Mouse (Mus musculus): ENCODE measurements around the gene Gmppa. TPM values are rescaled to one million over a fixed set of nuclear protein-coding genes. Genes with fewer than 3 reads are reported as not detected.

Gmppa gene
- polyA plus RNA-seq, 1 experiment from 2014 or later, result 49.1 TPM

GRCm38 (mm10) chr1:75423780-75424390, 11.8 kb upstream of the Gmppa start:
- Histone ChIP-seq H3K4me1 (replicated peaks) (peaks cover 31% of the 10 kb centered on the region), H3K9ac (replicated peaks) (no peak overlapping the region), H3K4me3 (replicated peaks) (no peak overlapping the region), H3K4me2 (no peak overlapping the region), H3K27me3 (peaks cover 59% of the 10 kb centered on the region), H3K27ac (no peak overlapping the region), H3K36me3 (peaks cover 1% of the 10 kb centered on the region), H3K9me3 (no peaks in the 10 kb centered on the region)
- ATAC-seq (ENCODE audit: insufficient number of reproducible peaks, insufficient read depth, low FRiP score, low TSS enrichment, low read depth), result no peak
- 58% methylated on average over 11 of the region's 11 CpGs for WGBS

- H3K9me3 ChIP-seq, result no peaks in the 10 kb centered on the region
- H3K4me3 ChIP-seq (replicated peaks), result no peak overlapping the region
- H3K27ac ChIP-seq, result no peak overlapping the region
- 41% methylated on average over 10 of the region's 10 CpGs for WGBS
- H3K36me3 ChIP-seq, result peaks cover 7% of the 10 kb centered on the region
- no peak for ATAC-seq (ENCODE audit: insufficient number of reproducible peaks, insufficient read depth, low FRiP score, low TSS enrichment, low read depth)
- no peak overlapping the region for H3K9ac ChIP-seq (replicated peaks)
- peaks cover 35% of the 10 kb centered on the region for H3K4me1 ChIP-seq (replicated peaks)
- no peak overlapping the region for H3K4me2 ChIP-seq
- H3K27me3 ChIP-seq, result peaks cover 56% of the 10 kb centered on the region
These were observed 9.8 kb upstream of the Gmppa start for GRCm38 (mm10) chr1:75425796-75426471.

- H3K4me3 ChIP-seq (replicated peaks), result no peak overlapping the region
- H3K4me1 ChIP-seq (replicated peaks), result peaks cover 24% of the 10 kb centered on the region
- no peak for ATAC-seq (ENCODE audit: insufficient number of reproducible peaks, insufficient read depth, low FRiP score, low TSS enrichment, low read depth)
- H3K27ac ChIP-seq, result no peak overlapping the region
- H3K27me3 ChIP-seq, result peaks cover 9% of the 10 kb centered on the region; the same call in 1 of the 2 replicates
- peaks cover 21% of the 10 kb centered on the region; the same call in 1 of the 2 replicates for H3K36me3 ChIP-seq
- 78% methylated on average over 8 of the region's 9 CpGs for WGBS
- H3K9ac ChIP-seq (replicated peaks), result no peak overlapping the region; the same call in 1 of the 2 replicates
- no peaks in the 10 kb centered on the region for H3K9me3 ChIP-seq
- no peak overlapping the region for H3K4me2 ChIP-seq
These were observed 3.1 kb downstream of the Gmppa start for GRCm38 (mm10) chr1:75438782-75439181.

DNA sequence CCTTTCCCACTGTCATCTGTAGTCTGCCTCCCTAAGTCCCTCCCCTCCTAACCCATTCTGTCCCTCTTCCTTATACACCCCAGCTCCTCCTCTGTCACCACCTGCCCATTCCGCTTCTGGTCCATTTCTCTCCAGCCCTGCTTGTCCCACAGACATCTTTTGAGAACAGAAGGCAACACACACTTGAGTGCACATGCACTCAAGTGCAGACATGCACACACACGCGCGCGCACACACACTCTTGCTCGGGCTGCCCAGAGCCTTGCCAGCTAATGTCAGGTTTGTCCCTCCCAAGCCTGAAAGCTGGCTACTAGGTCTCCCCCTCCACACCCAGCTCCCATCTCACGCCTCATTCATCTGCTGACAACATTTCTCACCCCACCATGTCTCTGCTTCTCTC, 4.9 kb downstream of the Gmppa start:
- Histone ChIP-seq H3K36me3 (peaks cover 21% of the 10 kb centered on the region; the same call in 1 of the 2 replicates), H3K27me3 (peaks cover 28% of the 10 kb centered on the region), H3K4me1 (replicated peaks) (peaks cover 41% of the 10 kb centered on the region), H3K4me3 (replicated peaks) (no peak overlapping the region), H3K27ac (no peak overlapping the region), H3K9me3 (no peaks in the 10 kb centered on the region), H3K9ac (replicated peaks) (no peak overlapping the region), H3K4me2 (no peak overlapping the region)
- no peak for ATAC-seq (ENCODE audit: insufficient number of reproducible peaks, insufficient read depth, low FRiP score, low TSS enrichment, low read depth)
- 94% methylated on average over 7 of the region's 7 CpGs for WGBS

DNA sequence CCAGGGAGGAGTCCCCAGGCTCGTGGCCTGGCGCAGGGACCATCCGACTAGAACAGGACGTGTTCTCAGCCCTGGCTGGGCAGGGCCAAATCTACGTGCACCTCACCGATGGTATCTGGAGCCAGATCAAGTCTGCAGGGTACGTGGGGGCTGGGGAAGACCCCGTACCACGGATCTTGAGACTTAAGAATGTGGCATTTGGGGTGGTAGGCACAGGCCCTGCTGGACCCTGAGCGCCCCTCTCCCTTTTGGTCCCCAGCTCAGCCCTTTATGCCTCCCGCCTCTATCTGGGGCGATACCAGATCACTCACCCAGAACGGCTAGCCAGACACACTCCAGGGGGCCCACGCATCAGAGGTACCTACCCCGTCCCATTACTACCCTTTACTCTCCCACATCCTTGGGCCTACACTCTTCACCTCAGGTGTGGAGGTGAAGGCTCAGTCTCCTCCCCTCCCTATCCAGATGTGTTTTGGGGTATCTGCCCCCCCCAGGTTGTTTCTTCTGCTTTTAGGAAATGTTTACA, 5.8 kb downstream of the Gmppa start:
- Histone ChIP-seq H3K4me2 (no peak overlapping the region), H3K4me3 (replicated peaks) (no peak overlapping the region), H3K4me1 (replicated peaks) (peaks cover 43% of the 10 kb centered on the region), H3K9me3 (no peaks in the 10 kb centered on the region), H3K27ac (no peak overlapping the region), H3K36me3 (peaks cover 21% of the 10 kb centered on the region; the same call in 1 of the 2 replicates), H3K9ac (replicated peaks) (no peak overlapping the region), H3K27me3 (peaks cover 37% of the 10 kb centered on the region)
- WGBS, result 85% methylated on average over 15 of the region's 15 CpGs
- no peak for ATAC-seq (ENCODE audit: insufficient number of reproducible peaks, insufficient read depth, low FRiP score, low TSS enrichment, low read depth)

GRCm38 (mm10) chr1:75442171-75442570, 6.4 kb downstream of the Gmppa start:
- H3K4me3 ChIP-seq (replicated peaks), result no peak overlapping the region
- no peak for ATAC-seq (ENCODE audit: insufficient number of reproducible peaks, insufficient read depth, low FRiP score, low TSS enrichment, low read depth)
- no peaks in the 10 kb centered on the region for H3K9me3 ChIP-seq
- peaks cover 21% of the 10 kb centered on the region; the same call in 1 of the 2 replicates for H3K36me3 ChIP-seq
- H3K27me3 ChIP-seq, result peaks cover 43% of the 10 kb centered on the region
- peaks cover 43% of the 10 kb centered on the region for H3K4me1 ChIP-seq (replicated peaks)
- no peak overlapping the region for H3K9ac ChIP-seq (replicated peaks)
- no peak overlapping the region for H3K4me2 ChIP-seq
- H3K27ac ChIP-seq, result no peak overlapping the region
- 82% methylated on average over 9 of the region's 9 CpGs for WGBS

GRCm38 (mm10) chr1:75442811-75443210, 7.1 kb downstream of the Gmppa start:
- H3K4me1 ChIP-seq (replicated peaks), result peaks cover 44% of the 10 kb centered on the region

DNA sequence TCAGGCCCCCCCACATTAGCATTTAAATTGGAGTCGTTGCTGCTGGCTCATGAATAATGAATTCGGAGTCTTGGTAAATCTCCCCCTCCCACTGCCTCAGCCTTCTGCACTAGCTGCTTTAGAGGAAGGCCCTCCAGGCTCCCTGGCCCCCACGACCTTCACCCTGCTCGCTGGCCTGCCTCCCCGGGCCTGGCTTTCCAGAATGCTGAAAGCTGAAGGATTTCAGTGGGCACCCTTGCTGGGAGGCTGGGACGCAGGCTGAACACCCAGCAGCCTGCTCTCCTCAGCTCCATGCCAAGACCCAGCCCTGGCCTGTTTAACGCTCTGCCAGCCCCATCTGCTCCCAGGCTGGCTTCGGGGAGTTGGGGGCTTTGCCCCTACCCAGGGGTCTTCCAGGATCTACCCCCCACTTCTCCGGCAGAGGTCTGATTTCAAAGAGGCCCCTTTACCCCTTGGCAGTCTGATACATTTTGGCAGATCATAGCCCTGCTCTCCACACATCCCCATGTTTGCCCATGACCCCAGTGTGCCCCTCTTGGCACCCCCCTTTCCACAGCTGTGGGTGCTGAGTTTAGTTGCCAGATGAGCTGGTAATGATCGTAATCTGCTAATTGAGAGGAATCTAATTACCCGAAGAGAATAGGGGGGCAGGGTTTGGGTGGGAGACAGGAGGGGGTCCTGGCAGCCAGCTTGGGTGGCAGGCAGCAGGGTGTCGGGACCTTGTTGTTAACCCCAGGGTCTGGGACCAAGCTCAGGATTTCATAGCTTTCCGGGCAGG, 7.7 kb downstream of the Gmppa start:
- no peak overlapping the region for H3K4me2 ChIP-seq
- no peak overlapping the region for H3K4me3 ChIP-seq (replicated peaks)
- WGBS, result 30% methylated on average over 13 of the region's 13 CpGs
- ATAC-seq (ENCODE audit: insufficient number of reproducible peaks, insufficient read depth, low FRiP score, low TSS enrichment, low read depth), result no peak
- peaks cover 56% of the 10 kb centered on the region for H3K27me3 ChIP-seq
- peak overlapping the region; percentile 9; the same call in 1 of the 2 replicates for H3K9ac ChIP-seq (replicated peaks)
- peaks cover 50% of the 10 kb centered on the region for H3K4me1 ChIP-seq (replicated peaks)
- no peaks in the 10 kb centered on the region for H3K9me3 ChIP-seq
- H3K36me3 ChIP-seq, result peaks cover 21% of the 10 kb centered on the region; the same call in 1 of the 2 replicates
- no peak overlapping the region for H3K27ac ChIP-seq

More at GRCm38 (mm10) chr1:75442811-75443210, 7.1 kb downstream of the Gmppa start:
- peaks cover 21% of the 10 kb centered on the region; the same call in 1 of the 2 replicates for H3K36me3 ChIP-seq
- no peak overlapping the region for H3K4me2 ChIP-seq
- no peak overlapping the region for H3K27ac ChIP-seq
- H3K4me3 ChIP-seq (replicated peaks), result no peak overlapping the region
- H3K27me3 ChIP-seq, result peaks cover 50% of the 10 kb centered on the region
- H3K9me3 ChIP-seq, result no peaks in the 10 kb centered on the region
- 0 out of 2 replicates have a peak overlapping the region, but pooled peaks have one; percentile 8 for H3K9ac ChIP-seq (replicated peaks)
- WGBS, result 54% methylated on average over 8 of the region's 8 CpGs
- no peak for ATAC-seq (ENCODE audit: insufficient number of reproducible peaks, insufficient read depth, low FRiP score, low TSS enrichment, low read depth)

- Histone ChIP-seq H3K4me2 (no peak overlapping the region), H3K4me3 (replicated peaks) (no peak overlapping the region), H3K36me3 (peaks cover 21% of the 10 kb centered on the region; the same call in 1 of the 2 replicates), H3K27me3 (peaks cover 64% of the 10 kb centered on the region), H3K4me1 (replicated peaks) (peaks cover 58% of the 10 kb centered on the region), H3K9ac (replicated peaks) (no peak overlapping the region), H3K9me3 (no peaks in the 10 kb centered on the region), H3K27ac (no peak overlapping the region)
- ATAC-seq (ENCODE audit: insufficient number of reproducible peaks, insufficient read depth, low FRiP score, low TSS enrichment, low read depth), result no peak
- WGBS, result 40% methylated on average over 3 of the region's 3 CpGs
These were observed 8.5 kb downstream of the Gmppa start for GRCm38 (mm10) chr1:75444208-75444607.

GRCm38 (mm10) chr1:75445141-75445701, 9.5 kb downstream of the Gmppa start:
- 11% methylated on average over 9 of the region's 9 CpGs for WGBS
- H3K4me2 ChIP-seq, result no peak overlapping the region

More at GRCm38 (mm10) chr1:75445141-75445701, 9.5 kb downstream of the Gmppa start:
- H3K9ac ChIP-seq (replicated peaks), result no peak overlapping the region
- peaks cover 68% of the 10 kb centered on the region for H3K4me1 ChIP-seq (replicated peaks)
- peaks cover 21% of the 10 kb centered on the region; the same call in 1 of the 2 replicates for H3K36me3 ChIP-seq
- no peaks in the 10 kb centered on the region for H3K9me3 ChIP-seq
- H3K4me3 ChIP-seq (replicated peaks), result no peak overlapping the region
- ATAC-seq (ENCODE audit: insufficient number of reproducible peaks, insufficient read depth, low FRiP score, low TSS enrichment, low read depth), result no peak
- H3K27me3 ChIP-seq, result peaks cover 74% of the 10 kb centered on the region
- H3K27ac ChIP-seq, result no peak overlapping the region

Data from limb, embryonic 12.5 days (tissue).